ENCODE assay signal across 10 mouse cellular contexts in genomic region chr17:56255429-56255828, GRCm38 (mm10). TPM values are rescaled to one million over a fixed set of nuclear protein-coding genes. Genes with fewer than 3 reads are reported as not detected.
A peak's percentile ranks its signal among the peaks of the same experiment; 100 is the strongest.
DNase-seq lines count a peak whose midpoint lies in the region; ATAC-seq lines count a peak whose summit lies in the region.
"Had no signal": no experiment of that assay in that cellular context is flagged by ENCODE, and none has a peak within 500 bp of the region (broad histone marks: within the 10 kb centered on the region; RNA-seq: fewer than 3 reads in every experiment).

No protein-coding gene starts in this region.

- intact Hi-C loops in left cerebral cortex, postnatal 14 days (cut with DNase I): no loop called here

- peak overlapping the region; percentile 61; the same call in 1 of the 2 replicates for H3K4me2 ChIP-seq in hindbrain, embryonic 12.5 days (replicated peaks)
- H3K4me2 ChIP-seq in neural tube, embryonic 12.5 days (replicated peaks): peak overlapping the region; percentile 92

- H3K4me1 ChIP-seq in hindbrain, embryonic 12.5 days: peaks cover 41% of the 10 kb centered on the region
- peaks cover 41% of the 10 kb centered on the region for H3K4me1 ChIP-seq in neural tube, embryonic 12.5 days

- peak; percentile 30 for DNase-seq in embryo, embryonic 11 days
- DNase-seq in embryo, embryonic 10.5 days (ENCODE audit: low spot score): no peak
- peak; percentile 89 for DNase-seq in 416B (ENCODE audit: low read depth)
- peak; percentile 82 for DNase-seq in cerebellum, adult 9-11 months
- DNase-seq in left cerebral cortex, postnatal 14 days (ENCODE audit: low spot score in 2 of 2): peak; percentile 64 to 73

- WGBS in hindbrain, embryonic 12.5 days: 23% methylated on average over 9 of the region's 9 CpGs
- 24% methylated on average over 9 of the region's 9 CpGs for WGBS in neural tube, embryonic 12.5 days

- peak overlapping the region; percentile 69; the same call in 1 of the 2 replicates for H3K27ac ChIP-seq in hindbrain, embryonic 12.5 days
- H3K27ac ChIP-seq in neural tube, embryonic 12.5 days: no peak overlapping the region

- no peak overlapping the region for H3K9ac ChIP-seq in hindbrain, embryonic 12.5 days
- no peak overlapping the region for H3K9ac ChIP-seq in neural tube, embryonic 12.5 days

- H3K27me3 ChIP-seq in hindbrain, embryonic 12.5 days: 0 out of 2 replicates have a peak, but pooled peaks cover 3% of the 10 kb centered on the region
- no peaks in the 10 kb centered on the region for H3K27me3 ChIP-seq in neural tube, embryonic 12.5 days (replicated peaks)
- H3K27me3 ChIP-seq: Patski had no signal

- ATAC-seq in hindbrain, embryonic 12.5 days (ENCODE audit: low FRiP score): peak; percentile 11; the same call in 1 of the 2 replicates
- ATAC-seq in neural tube, embryonic 12.5 days (ENCODE audit: low FRiP score, low read depth): no peak
- ATAC-seq in megakaryocyte progenitor cell, adult 5-6 weeks (replicated peaks; ENCODE audit: poor library complexity): no peak

- peaks cover 25% of the 10 kb centered on the region for H3K36me3 ChIP-seq in hindbrain, embryonic 12.5 days
- peaks cover 25% of the 10 kb centered on the region for H3K36me3 ChIP-seq in neural tube, embryonic 12.5 days

- 0 out of 2 replicates have a peak overlapping the region, but pooled peaks have one; percentile 79 for H3K4me3 ChIP-seq in hindbrain, embryonic 12.5 days
- no peak overlapping the region for H3K4me3 ChIP-seq in neural tube, embryonic 12.5 days

- no peaks in the 10 kb centered on the region for H3K9me3 ChIP-seq in hindbrain, embryonic 12.5 days (replicated peaks)
- H3K9me3 ChIP-seq in neural tube, embryonic 12.5 days: no peaks in the 10 kb centered on the region

RNA-seq across cellular contexts. Expression of gene Fem1a, which starts 1.2 kb away (rescaled TPM):
- polyA plus RNA-seq in hindbrain, embryonic 12.5 days (2016; fragmentation: Nextera tagmentation; extraction: Ambion mirVana): 19.5 and 19.8 TPM in 2 replicates
- total RNA-seq in left cerebral cortex, postnatal 14 days (2021): 10 to 100 TPM; 39.1 to 41.0 TPM
- 19.9 and 20.6 TPM in 2 replicates for polyA plus RNA-seq in neural tube, embryonic 12.5 days (2016; fragmentation: Nextera tagmentation; extraction: Ambion mirVana)
- total RNA-seq in megakaryocyte progenitor cell, adult 5-6 weeks (2015): 15.3 and 15.9 TPM in 2 replicates
- total RNA-seq in megakaryocyte progenitor cell, adult 5-6 weeks (2017): 20.7 and 23.4 TPM in 2 replicates

RNA-seq across cellular contexts. Expression of gene Ticam1, which starts 21.2 kb away (rescaled TPM):
- 2.3 and 2.5 TPM in 2 replicates for polyA plus RNA-seq in hindbrain, embryonic 12.5 days (2016; fragmentation: Nextera tagmentation; extraction: Ambion mirVana)
- 1 to 10 TPM; 5.5 to 5.9 TPM for total RNA-seq in left cerebral cortex, postnatal 14 days (2021)
- polyA plus RNA-seq in neural tube, embryonic 12.5 days (2016; fragmentation: Nextera tagmentation; extraction: Ambion mirVana): 1.5 and 2.0 TPM in 2 replicates
- 9.0 and 11.4 TPM in 2 replicates for total RNA-seq in megakaryocyte progenitor cell, adult 5-6 weeks (2015)
- 3.0 and 4.1 TPM in 2 replicates for total RNA-seq in megakaryocyte progenitor cell, adult 5-6 weeks (2017)

RNA-seq across cellular contexts. Expression of gene Dpp9, which starts 36.7 kb away (rescaled TPM):
- polyA plus RNA-seq in hindbrain, embryonic 12.5 days (2016; fragmentation: Nextera tagmentation; extraction: Ambion mirVana): 38.7 and 39.2 TPM in 2 replicates
- total RNA-seq in left cerebral cortex, postnatal 14 days (2021): 10 to 100 TPM; 50.5 to 57.1 TPM
- polyA plus RNA-seq in neural tube, embryonic 12.5 days (2016; fragmentation: Nextera tagmentation; extraction: Ambion mirVana): 35.0 and 35.1 TPM in 2 replicates
- 27.0 and 31.0 TPM in 2 replicates for total RNA-seq in megakaryocyte progenitor cell, adult 5-6 weeks (2015)
- 15.7 and 19.9 TPM in 2 replicates for total RNA-seq in megakaryocyte progenitor cell, adult 5-6 weeks (2017)

RNA-seq across cellular contexts. Expression of gene Plin3, which starts 37.2 kb away (rescaled TPM):
- polyA plus RNA-seq in hindbrain, embryonic 12.5 days (2016; fragmentation: Nextera tagmentation; extraction: Ambion mirVana): 37.1 and 37.2 TPM in 2 replicates
- 1 to 10 TPM; 4.8 TPM for total RNA-seq in left cerebral cortex, postnatal 14 days (2021)
- polyA plus RNA-seq in neural tube, embryonic 12.5 days (2016; fragmentation: Nextera tagmentation; extraction: Ambion mirVana): 29.0 and 31.7 TPM in 2 replicates
- 7.3 and 8.1 TPM in 2 replicates for total RNA-seq in megakaryocyte progenitor cell, adult 5-6 weeks (2015)
- total RNA-seq in megakaryocyte progenitor cell, adult 5-6 weeks (2017): 28.1 TPM in 2 replicates

RNA-seq across cellular contexts. Expression of gene Arrdc5, which starts 44.7 kb away (rescaled TPM):
- polyA plus RNA-seq in hindbrain, embryonic 12.5 days (2016; fragmentation: Nextera tagmentation; extraction: Ambion mirVana): not detected in 2 replicates
- total RNA-seq in left cerebral cortex, postnatal 14 days (2021): not detected
- polyA plus RNA-seq in neural tube, embryonic 12.5 days (2016; fragmentation: Nextera tagmentation; extraction: Ambion mirVana): not detected in 2 replicates
- total RNA-seq in megakaryocyte progenitor cell, adult 5-6 weeks (2015): not detected in 2 replicates
- total RNA-seq in megakaryocyte progenitor cell, adult 5-6 weeks (2017): not detected in 2 replicates
- total RNA-seq: hematopoietic stem cell, adult 5-6 weeks had no signal
- polyA plus RNA-seq: Patski had no signal
